Comparison of ENCODE assay signal across 27 mouse cellular contexts in the genomic region with DNA sequence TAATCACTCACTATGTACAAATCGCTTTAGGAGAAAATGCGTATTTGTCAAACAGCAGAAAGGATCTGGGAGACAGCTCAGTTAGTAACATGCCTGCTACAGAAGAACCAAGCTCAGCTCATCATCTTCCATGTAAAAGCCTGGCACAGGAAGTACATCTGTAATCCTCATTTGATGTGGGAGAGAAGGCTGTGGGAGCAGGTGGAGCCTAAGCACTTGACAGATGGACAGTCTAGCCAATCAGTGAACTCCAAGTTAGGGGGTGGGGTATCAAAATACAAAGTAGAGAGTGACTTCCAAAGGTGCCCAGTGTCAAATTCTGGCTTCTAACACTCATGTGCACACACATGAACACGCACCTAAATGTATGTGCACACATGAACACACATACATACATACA. TPM values are rescaled to one million over a fixed set of nuclear protein-coding genes. Genes with fewer than 3 reads are reported as not detected.
"Had no signal": no experiment of that assay in that cellular context is flagged by ENCODE, and none has a peak within 500 bp of the region (broad histone marks: within the 10 kb centered on the region; RNA-seq: fewer than 3 reads in every experiment).

No protein-coding gene starts in this region.

- DNase-seq: gastrocnemius, adult 2 months; gastrocnemius, postnatal 10 days; gastrocnemius, postnatal 25 days; heart, adult 18-20 months; heart, postnatal 10 days; heart, postnatal 4 days; kidney, adult 18-20 months; kidney, adult 8-10 months; kidney, postnatal 10 days; kidney, postnatal 25 days; kidney, postnatal 4 days; liver had no signal

- H3K9me3 ChIP-seq: heart, embryonic 10.5 days; heart, embryonic 12.5 days; hindbrain, embryonic 10.5 days; hindbrain, embryonic 12.5 days; intestine, embryonic 15.5 days; kidney, embryonic 15.5 days; limb, embryonic 10.5 days; limb, embryonic 12.5 days had no signal

- H3K27ac ChIP-seq: heart, embryonic 10.5 days; hindbrain, embryonic 10.5 days; hindbrain, embryonic 12.5 days; hindbrain, embryonic 14.5 days; intestine, embryonic 15.5 days; kidney, embryonic 15.5 days; layer of hippocampus, adult 2 months; left cerebral cortex, adult 2 months; limb, embryonic 10.5 days; limb, embryonic 12.5 days had no signal

- ATAC-seq: hindbrain, embryonic 16.5 days; inflammation-experienced regulatory T-cells, adult 6 months; intestine, embryonic 15.5 days; intestine, postnatal 0 days had no signal

- H3K9ac ChIP-seq: heart, embryonic 12.5 days; hindbrain, embryonic 12.5 days; hindbrain, embryonic 14.5 days; intestine, embryonic 15.5 days; kidney, embryonic 15.5 days; limb, embryonic 12.5 days had no signal

- H3K27me3 ChIP-seq: heart, embryonic 12.5 days; hindbrain, embryonic 12.5 days; intestine, embryonic 15.5 days; kidney, embryonic 15.5 days; limb, embryonic 12.5 days had no signal

- H3K4me3 ChIP-seq: gastrocnemius, adult 2 months; heart, embryonic 10.5 days; heart, embryonic 12.5 days; hindbrain, embryonic 10.5 days; hindbrain, embryonic 12.5 days; intestine, embryonic 15.5 days; kidney, embryonic 15.5 days; layer of hippocampus, adult 2 months; left cerebral cortex, adult 2 months; limb, embryonic 10.5 days; limb, embryonic 12.5 days had no signal

- H3K4me2 ChIP-seq: heart, embryonic 12.5 days; hindbrain, embryonic 12.5 days; hindbrain, embryonic 14.5 days; intestine, embryonic 15.5 days; kidney, embryonic 15.5 days; limb, embryonic 12.5 days had no signal

- H3K36me3 ChIP-seq: heart, embryonic 10.5 days; heart, embryonic 12.5 days; hindbrain, embryonic 10.5 days; hindbrain, embryonic 12.5 days; intestine, embryonic 15.5 days; kidney, embryonic 15.5 days; limb, embryonic 10.5 days; limb, embryonic 12.5 days had no signal

RNA-seq across cellular contexts. Expression of a gene that starts 22.1 kb away (rescaled TPM):
- total RNA-seq: granulocyte monocyte progenitor cell, adult 5-6 weeks had no signal
